Mouse (Mus musculus) hindbrain, postnatal 0 days (tissue): ENCODE data around the gene Pde9a. TPM values are rescaled to one million over a fixed set of nuclear protein-coding genes. Genes with fewer than 3 reads are reported as not detected.

Source experiments
- ATAC-seq: fragments of 200-750 bp; cut with Nextera tagmentation; 2 replicates; pipeline ENCODE4 v1.8.0; 2017; ENCODE audit warnings: mild to moderate bottlenecking, moderate TSS enrichment, moderate library complexity
- DNase-seq: peaks from one replicate; pipeline ENCODE4 v3.0.0-alpha.2; 2015; ENCODE audit warnings: low spot score
- H3K27ac ChIP-seq: fragments of 300-500 bp; sonication (generic); 2 replicates; pipeline ENCODE4 v1.5.1; 2014; ENCODE audit warnings: mild to moderate bottlenecking
- H3K27me3 ChIP-seq: fragments of 300-500 bp; sonication (generic); 2 replicates; pipeline ENCODE4 v1.6.1; 2014; ENCODE audit warnings: low read length, mixed read lengths; ENCODE audit not compliant: insufficient read depth
- H3K36me3 ChIP-seq: fragments of 300-500 bp; sonication (generic); 2 replicates; pipeline ENCODE4 v1.6.1; 2014; ENCODE audit warnings: low read length, mixed read lengths; ENCODE audit not compliant: insufficient read depth
- H3K4me1 ChIP-seq: fragments of 300-500 bp; sonication (generic); 2 replicates; pipeline ENCODE4 v1.6.1; 2014; ENCODE audit warnings: antibody characterized with exemption, low read length, mixed read lengths; ENCODE audit not compliant: insufficient read depth
- H3K4me2 ChIP-seq: fragments of 300-500 bp; sonication (generic); 2 replicates; pipeline ENCODE4 v1.6.1; 2014; ENCODE audit warnings: low read depth, mild to moderate bottlenecking, low read length, moderate library complexity, mixed read lengths
- H3K4me3 ChIP-seq: fragments of 300-500 bp; sonication (generic); 2 replicates; pipeline ENCODE4 v1.5.1; 2014; ENCODE audit warnings: low read length
- H3K9ac ChIP-seq: fragments of 300-500 bp; sonication (generic); replicated peaks from 2 replicates; pipeline ENCODE4 v1.6.1; 2014; ENCODE audit warnings: mild to moderate bottlenecking, low read length, moderate library complexity, mixed read lengths
- H3K9me3 ChIP-seq: fragments of 300-500 bp; sonication (generic); 2 replicates; pipeline ENCODE4 v1.6.1; 2016; ENCODE audit warnings: low read length, mixed read lengths
- CTCF ChIP-seq: IDR thresholded peaks from 2 replicates; pipeline ENCODE4 v1.5.1; 2016; ENCODE audit warnings: antibody characterized with exemption, control low read depth, low read depth
- WGBS: fragments of 180-500 bp; shearing (Covaris S2); extraction: QIAGEN DNeasy Blood & Tissue Kit; methylation state at CpG from one replicate; pipeline ENCODE4 v1.1.7; 2014; 5-methylcytosine and 5-hydroxymethylcytosine counted together
- polyA plus RNA-seq: library from polyadenylated mRNA; unstranded; fragments of >200 nt; fragmentation: Nextera tagmentation; extraction: Ambion mirVana; gene quantifications from 2 replicates; pipeline ENCODE4 v1.2.1, GENCODE M21; 2015
- total RNA-seq: library from RNA; depleted of rRNA; stranded (reverse); fragments of >200 nt; gene quantifications from 2 replicates; pipeline ENCODE4 v1.2.3, GENCODE M21; 2014

The Pde9a gene
- total and polyA plus RNA-seq, 2 experiments from 2014 or later, result 35.2 to 39.8 TPM

GRCm38 (mm10) chr17:31370221-31370620 is 15.8 kb upstream of the Pde9a start:
- ATAC-seq, result no peak
- TF ChIP-seq CTCF, result no peak
- H3K36me3 ChIP-seq, result no peaks in the 10 kb centered on the region
- H3K27ac ChIP-seq, result no peak overlapping the region
- no peak for DNase-seq
- no peak overlapping the region for H3K9ac ChIP-seq
- no peaks in the 10 kb centered on the region for H3K4me1 ChIP-seq
- no peak overlapping the region for H3K4me3 ChIP-seq
- WGBS, result 80% methylated on average over 2 of the region's 2 CpGs
- no peak overlapping the region for H3K4me2 ChIP-seq
- no peaks in the 10 kb centered on the region for H3K27me3 ChIP-seq
- H3K9me3 ChIP-seq, result no peaks in the 10 kb centered on the region

- ATAC-seq (no peak), DNase-seq (no peak)
- no peaks in the 10 kb centered on the region for H3K36me3 ChIP-seq
- H3K4me1 ChIP-seq, result no peaks in the 10 kb centered on the region
- H3K4me2 ChIP-seq, result no peak overlapping the region
- H3K4me3 ChIP-seq, result no peak overlapping the region
- no peak for TF ChIP-seq CTCF
- H3K9me3 ChIP-seq, result no peaks in the 10 kb centered on the region
- no peak overlapping the region for H3K27ac ChIP-seq
- H3K9ac ChIP-seq, result no peak overlapping the region
- no peaks in the 10 kb centered on the region for H3K27me3 ChIP-seq
These were observed 15.1 kb upstream of the Pde9a start for GRCm38 (mm10) chr17:31370931-31371330.

GRCm38 (mm10) chr17:31377961-31378360 is 8.0 kb upstream of the Pde9a start:
- Histone ChIP-seq H3K4me3 (no peak overlapping the region), H3K9ac (no peak overlapping the region), H3K4me1 (no peaks in the 10 kb centered on the region), H3K4me2 (peak overlapping the region; percentile 29; the same call in 1 of the 2 replicates), H3K27ac (peak overlapping the region; percentile 17), H3K9me3 (no peaks in the 10 kb centered on the region), H3K36me3 (no peaks in the 10 kb centered on the region), H3K27me3 (no peaks in the 10 kb centered on the region)
- peak; percentile 89 for DNase-seq
- 9% methylated on average over 7 of the region's 7 CpGs for WGBS
- peak; percentile 89 for TF ChIP-seq CTCF
- peak; percentile 83 for ATAC-seq

GRCm38 (mm10) chr17:31378361-31378761 is 7.6 kb upstream of the Pde9a start:
- ATAC-seq, result peak; percentile 93
- TF ChIP-seq CTCF, result no peak
- Histone ChIP-seq H3K9me3 (no peaks in the 10 kb centered on the region), H3K27me3 (no peaks in the 10 kb centered on the region), H3K4me1 (no peaks in the 10 kb centered on the region), H3K27ac (peak overlapping the region; percentile 17), H3K9ac (no peak overlapping the region), H3K4me2 (peak overlapping the region; percentile 29; the same call in 1 of the 2 replicates), H3K4me3 (no peak overlapping the region), H3K36me3 (no peaks in the 10 kb centered on the region)
- 41% methylated on average over 10 of the region's 10 CpGs for WGBS
- DNase-seq, result peak; percentile 71

GRCm38 (mm10) chr17:31379086-31379485 is 6.9 kb upstream of the Pde9a start:
- TF ChIP-seq CTCF, result peak; percentile 44
- no peaks in the 10 kb centered on the region for H3K27me3 ChIP-seq
- peak overlapping the region; percentile 17; the same call in 1 of the 2 replicates for H3K27ac ChIP-seq
- no peaks in the 10 kb centered on the region for H3K36me3 ChIP-seq
- 73% methylated on average over 2 of the region's 2 CpGs for WGBS
- no peaks in the 10 kb centered on the region for H3K9me3 ChIP-seq
- H3K4me1 ChIP-seq, result no peaks in the 10 kb centered on the region
- no peak for ATAC-seq
- H3K4me3 ChIP-seq, result no peak overlapping the region
- H3K9ac ChIP-seq, result no peak overlapping the region
- DNase-seq, result no peak
- no peak overlapping the region for H3K4me2 ChIP-seq

GRCm38 (mm10) chr17:31379863-31380262 is 6.1 kb upstream of the Pde9a start:
- TF ChIP-seq CTCF, result no peak
- Histone ChIP-seq H3K9ac (no peak overlapping the region), H3K4me3 (no peak overlapping the region)

GRCm38 (mm10) chr17:31383320-31383719 is 2.7 kb upstream of the Pde9a start:
- H3K27me3 ChIP-seq, result no peaks in the 10 kb centered on the region
- no peak overlapping the region for H3K27ac ChIP-seq
- DNase-seq, result no peak
- H3K9me3 ChIP-seq, result no peaks in the 10 kb centered on the region
- no peak overlapping the region for H3K4me3 ChIP-seq
- 72% methylated on average over 6 of the region's 6 CpGs for WGBS
- no peak overlapping the region for H3K4me2 ChIP-seq
- H3K36me3 ChIP-seq, result no peaks in the 10 kb centered on the region
- ATAC-seq, result no peak
- H3K9ac ChIP-seq, result no peak overlapping the region
- peaks cover 19% of the 10 kb centered on the region for H3K4me1 ChIP-seq
- TF ChIP-seq CTCF, result no peak

More at GRCm38 (mm10) chr17:31379863-31380262, 6.1 kb upstream of the Pde9a start:
- whole genome bisulfite sequencing, result 93% methylated on average over 8 of the region's 8 CpGs
- no peaks in the 10 kb centered on the region for H3K27me3 ChIP-seq
- ATAC-seq, result no peak
- no peaks in the 10 kb centered on the region for H3K36me3 ChIP-seq
- no peak for DNase-seq
- no peak overlapping the region for H3K27ac ChIP-seq
- no peaks in the 10 kb centered on the region for H3K9me3 ChIP-seq
- H3K4me2 ChIP-seq, result no peak overlapping the region
- 0 out of 2 replicates have a peak, but pooled peaks cover under 1% of the 10 kb centered on the region for H3K4me1 ChIP-seq
